Mouse (Mus musculus) heart, embryonic 10.5 days (tissue): ENCODE measurements at regions not wholly inside any gene's neighbourhood (a gene's known extent, or its start where the extent isn't known, plus 50 kb on each side); places are given as distances from the start of the nearest gene placed in this dataset.

Experiments used
- DNase-seq: peaks from one replicate; pipeline ENCODE4 v3.0.0-alpha.2; 2017; ENCODE audit warnings: low spot score
- H3K27ac ChIP-seq: fragments of 300-500 bp; sonication (generic); 2 replicates; pipeline ENCODE4 v1.5.1; 2016; ENCODE audit warnings: mild to moderate bottlenecking
- H3K27me3 ChIP-seq: fragments of 300-500 bp; sonication (generic); 2 replicates; pipeline ENCODE4 v1.6.1; 2016; ENCODE audit warnings: mild to moderate bottlenecking; ENCODE audit not compliant: poor library complexity, insufficient read depth, severe bottlenecking
- H3K36me3 ChIP-seq: fragments of 300-500 bp; sonication (generic); 2 replicates; pipeline ENCODE4 v1.6.1; 2016; ENCODE audit warnings: mild to moderate bottlenecking, moderate library complexity
- H3K4me1 ChIP-seq: fragments of 300-500 bp; sonication (generic); 2 replicates; pipeline ENCODE4 v1.6.1; 2016; ENCODE audit warnings: mild to moderate bottlenecking
- H3K4me3 ChIP-seq: fragments of 300-500 bp; sonication (generic); 2 replicates; pipeline ENCODE4 v1.5.1; 2016; ENCODE audit warnings: mild to moderate bottlenecking, moderate library complexity
- H3K9me3 ChIP-seq: fragments of 300-500 bp; sonication (generic); 2 replicates; pipeline ENCODE4 v1.6.1; 2016; ENCODE audit warnings: mild to moderate bottlenecking, moderate library complexity
- WGBS: fragments of 180-500 bp; shearing (Covaris S2); methylation state at CpG from one replicate; pipeline ENCODE4 v1.1.7; 2016; 5-methylcytosine and 5-hydroxymethylcytosine counted together

DNA sequence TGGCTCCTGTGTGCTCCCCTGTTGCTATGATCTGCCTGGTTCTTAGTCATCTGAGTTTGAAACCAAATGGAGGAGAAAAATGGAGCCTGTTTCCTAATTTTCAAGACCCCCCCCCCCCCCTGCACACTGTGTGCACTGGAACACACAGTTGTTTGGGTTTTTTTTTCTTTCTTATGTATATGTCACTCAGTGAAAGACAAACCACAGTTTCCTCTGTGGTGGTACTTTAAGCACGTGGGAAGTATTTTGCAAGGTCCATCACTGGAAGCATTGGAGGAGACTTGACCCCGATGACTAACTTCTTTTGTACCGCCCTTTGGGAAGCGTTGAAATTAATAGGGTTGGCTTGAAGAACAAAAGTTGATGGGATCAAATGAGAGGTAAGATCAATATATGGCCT is 211.5 kb upstream of the Tas2r119 start:
- no peak for DNase-seq
- Histone ChIP-seq H3K9me3 (no peaks in the 10 kb centered on the region), H3K36me3 (no peaks in the 10 kb centered on the region), H3K4me1 (no peaks in the 10 kb centered on the region), H3K27me3 (no peaks in the 10 kb centered on the region), H3K27ac (no peak overlapping the region), H3K4me3 (no peak overlapping the region)
- WGBS, result 87% methylated on average over 4 of the region's 4 CpGs

DNA sequence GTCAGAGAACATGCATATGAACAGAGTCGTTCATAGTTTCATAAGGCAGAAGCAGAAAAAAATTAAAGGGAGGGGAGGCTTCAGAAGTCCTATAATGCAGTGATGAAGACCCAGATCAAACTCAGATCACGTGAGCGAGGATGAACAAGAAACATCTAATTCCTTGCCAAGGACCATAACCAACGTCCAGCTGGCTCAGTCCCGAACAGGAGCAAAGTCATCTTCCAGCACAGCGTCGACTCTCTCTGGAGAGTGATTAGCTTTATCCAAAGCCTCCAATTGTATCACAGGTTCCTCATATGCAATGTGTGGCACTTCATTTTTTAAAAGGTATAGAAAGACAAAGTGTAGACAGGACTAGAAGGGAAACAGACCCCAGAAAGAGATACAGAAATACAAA is 204.2 kb upstream of the Tas2r119 start:
- 89% methylated on average over 7 of the region's 7 CpGs for WGBS
- no peak for DNase-seq
- Histone ChIP-seq H3K27ac (no peak overlapping the region), H3K4me3 (no peak overlapping the region), H3K27me3 (no peaks in the 10 kb centered on the region), H3K9me3 (no peaks in the 10 kb centered on the region), H3K4me1 (no peaks in the 10 kb centered on the region), H3K36me3 (no peaks in the 10 kb centered on the region)

DNA sequence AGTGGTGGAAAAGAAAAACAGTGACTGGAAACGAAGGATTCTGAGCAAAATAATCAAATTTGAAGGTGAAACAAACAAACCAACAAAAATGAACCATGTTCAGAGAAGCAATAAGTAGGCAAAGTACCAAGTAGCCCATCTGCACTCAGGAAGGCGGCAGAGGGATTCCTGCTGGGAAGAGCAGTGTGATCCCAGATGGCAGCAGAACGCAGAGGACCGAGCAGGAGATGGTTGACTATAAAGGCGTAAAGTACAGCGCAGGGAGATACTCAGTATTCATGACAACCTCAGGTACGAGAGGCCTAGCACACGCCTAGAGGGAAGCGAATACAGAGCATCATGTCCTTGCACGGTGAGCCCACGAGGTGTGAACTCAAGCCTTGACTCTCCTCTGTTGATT is 203.2 kb upstream of the Tas2r119 start:
- no peak for DNase-seq
- Histone ChIP-seq H3K4me3 (no peak overlapping the region), H3K36me3 (no peaks in the 10 kb centered on the region), H3K27ac (no peak overlapping the region), H3K27me3 (no peaks in the 10 kb centered on the region), H3K4me1 (no peaks in the 10 kb centered on the region), H3K9me3 (no peaks in the 10 kb centered on the region)
- 87% methylated on average over 11 of the region's 11 CpGs for WGBS

DNA sequence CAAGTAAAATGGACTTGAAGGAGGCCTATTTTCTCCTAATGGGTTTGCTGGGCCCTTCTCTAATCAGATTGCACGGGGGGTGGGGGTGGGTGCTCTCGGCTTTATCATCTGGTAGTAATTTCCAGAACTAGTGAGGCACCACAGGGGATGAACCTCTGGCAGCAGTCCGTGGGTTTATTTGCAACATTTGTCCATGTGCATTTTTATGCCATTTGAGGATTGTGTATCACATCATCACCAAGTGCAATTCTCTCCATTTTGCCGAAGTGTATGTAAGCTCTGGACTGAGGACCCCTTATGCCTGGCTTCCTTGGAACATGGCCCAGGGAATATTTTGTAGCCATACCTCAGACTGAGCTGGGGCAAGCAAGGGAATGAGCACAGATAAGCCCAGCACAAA is 200.6 kb upstream of the Tas2r119 start:
- DNase-seq, result no peak
- Histone ChIP-seq H3K36me3 (no peaks in the 10 kb centered on the region), H3K27me3 (no peaks in the 10 kb centered on the region), H3K4me3 (no peak overlapping the region), H3K27ac (no peak overlapping the region), H3K4me1 (no peaks in the 10 kb centered on the region), H3K9me3 (no peaks in the 10 kb centered on the region)
- 49% methylated on average over 4 of the region's 4 CpGs for WGBS

DNA sequence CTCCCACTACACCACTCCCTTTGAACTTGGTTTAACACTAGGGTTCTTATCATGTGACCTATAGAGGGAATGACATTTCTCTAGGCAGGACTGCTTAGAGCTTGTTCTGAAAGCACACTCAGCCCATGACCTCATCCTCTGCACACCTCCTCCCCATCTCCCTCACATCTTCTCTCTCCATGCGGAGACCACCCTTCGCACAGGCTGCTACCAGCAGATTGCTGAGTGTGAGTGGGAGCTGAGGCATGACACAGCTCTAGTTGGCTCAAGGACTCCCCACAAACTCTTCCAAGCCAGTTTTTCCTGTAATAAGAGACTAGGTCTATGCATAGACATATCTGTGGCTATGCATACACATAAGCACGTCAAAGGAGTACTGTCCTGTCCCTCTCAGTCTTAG is 199.5 kb upstream of the Tas2r119 start:
- Histone ChIP-seq H3K27ac (no peak overlapping the region), H3K36me3 (no peaks in the 10 kb centered on the region), H3K4me1 (no peaks in the 10 kb centered on the region), H3K27me3 (no peaks in the 10 kb centered on the region), H3K9me3 (no peaks in the 10 kb centered on the region), H3K4me3 (no peak overlapping the region)
- no peak for DNase-seq
- 77% methylated on average over 3 of the region's 3 CpGs for WGBS

DNA sequence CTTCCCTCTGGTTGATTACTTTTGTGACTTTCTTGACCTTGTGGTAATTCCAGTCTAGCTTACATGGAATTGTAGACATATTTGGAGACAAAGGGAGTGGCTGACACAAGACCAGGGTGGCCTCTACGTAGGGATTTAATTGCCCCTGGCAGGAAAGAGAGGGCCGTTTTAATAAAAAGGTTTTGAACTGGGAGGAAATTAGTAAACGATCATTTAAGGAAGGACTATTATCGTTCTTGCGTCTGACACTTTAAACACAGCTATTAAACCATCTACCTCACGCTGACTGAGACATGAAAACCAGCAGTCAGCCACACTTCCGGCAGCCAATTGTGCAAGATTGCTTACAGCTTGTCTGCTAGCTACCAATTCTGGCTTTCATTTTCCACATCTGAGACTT is 197.1 kb upstream of the Tas2r119 start:
- no peaks in the 10 kb centered on the region for H3K9me3 ChIP-seq
- no peak overlapping the region for H3K4me3 ChIP-seq
- 78% methylated on average over 7 of the region's 7 CpGs for WGBS
- H3K36me3 ChIP-seq, result no peaks in the 10 kb centered on the region
- DNase-seq, result peak; percentile 3
- no peaks in the 10 kb centered on the region for H3K27me3 ChIP-seq
- H3K27ac ChIP-seq, result no peak overlapping the region
- H3K4me1 ChIP-seq, result no peaks in the 10 kb centered on the region

DNA sequence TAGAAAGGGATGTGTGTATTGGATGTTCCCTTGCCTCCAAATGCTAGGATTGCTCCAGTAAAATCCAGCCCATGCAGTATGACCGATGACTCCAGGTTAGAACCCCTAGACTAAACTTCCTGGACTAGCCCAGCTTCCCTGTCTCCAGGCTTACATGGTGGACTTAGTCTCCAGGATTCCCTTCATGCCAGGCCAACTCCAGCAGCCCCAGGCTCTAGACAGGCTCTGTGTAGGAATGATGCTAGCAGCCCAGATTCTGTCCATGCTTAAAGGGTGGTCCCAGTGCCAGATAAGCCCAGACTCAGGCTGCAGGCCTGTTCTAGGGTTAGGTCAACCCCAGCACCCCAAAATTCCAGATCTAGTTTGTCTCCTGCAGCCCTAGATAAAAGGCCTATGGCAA is 196.3 kb upstream of the Tas2r119 start:
- no peak overlapping the region for H3K27ac ChIP-seq
- no peaks in the 10 kb centered on the region for H3K9me3 ChIP-seq
- H3K27me3 ChIP-seq, result no peaks in the 10 kb centered on the region
- 79% methylated on average over 1 of the region's 1 CpGs for WGBS
- DNase-seq, result peak; percentile 73
- H3K4me1 ChIP-seq, result no peaks in the 10 kb centered on the region
- H3K4me3 ChIP-seq, result no peak overlapping the region
- no peaks in the 10 kb centered on the region for H3K36me3 ChIP-seq

DNA sequence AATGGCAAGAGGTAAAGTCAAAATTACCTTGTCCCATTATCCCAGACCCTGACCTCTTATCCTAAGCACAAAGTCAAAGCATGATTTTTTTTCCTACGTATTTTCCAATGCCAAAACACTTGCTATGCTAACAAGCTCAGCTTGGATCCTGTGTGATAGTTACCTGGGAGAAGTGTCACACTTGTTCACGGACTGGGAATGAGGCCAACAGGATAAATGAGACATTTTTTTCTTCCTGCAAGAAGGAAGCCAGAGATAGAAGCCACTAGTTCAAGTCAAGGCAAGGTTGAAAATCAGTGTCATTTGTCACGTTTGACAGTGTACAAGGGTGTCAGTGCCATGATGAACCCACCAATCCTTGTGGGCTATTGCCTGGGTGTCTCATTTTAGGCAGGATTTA is 189.8 kb upstream of the Tas2r119 start:
- H3K4me3 ChIP-seq, result no peak overlapping the region
- H3K36me3 ChIP-seq, result no peaks in the 10 kb centered on the region
- no peaks in the 10 kb centered on the region for H3K27me3 ChIP-seq
- no peak overlapping the region for H3K27ac ChIP-seq
- DNase-seq, result no peak
- H3K4me1 ChIP-seq, result no peaks in the 10 kb centered on the region
- H3K9me3 ChIP-seq, result no peaks in the 10 kb centered on the region
- WGBS, result 67% methylated on average over 3 of the region's 3 CpGs

DNA sequence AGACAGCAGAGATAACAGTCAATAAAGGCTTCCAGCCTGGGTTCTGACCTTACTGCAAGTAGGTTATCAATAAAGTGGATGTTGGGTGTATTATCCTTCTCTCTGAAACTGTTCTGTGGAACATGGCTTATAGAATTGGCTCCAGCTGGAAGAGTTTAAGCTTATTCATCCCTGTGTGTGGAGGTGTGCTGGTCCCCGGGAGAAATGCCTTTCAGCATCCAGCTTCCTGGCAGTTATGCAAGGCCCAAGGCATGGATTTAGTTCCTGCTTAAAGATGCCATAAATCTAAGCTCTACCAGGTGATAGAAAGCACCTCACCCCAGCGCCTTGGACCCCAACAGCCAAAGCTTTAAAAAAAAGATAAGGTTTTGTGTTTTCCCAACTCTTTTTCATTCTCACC is 188.0 kb upstream of the Tas2r119 start:
- Histone ChIP-seq H3K36me3 (no peaks in the 10 kb centered on the region), H3K27me3 (no peaks in the 10 kb centered on the region), H3K9me3 (no peaks in the 10 kb centered on the region), H3K27ac (no peak overlapping the region), H3K4me3 (no peak overlapping the region), H3K4me1 (no peaks in the 10 kb centered on the region)
- peak; percentile 9 for DNase-seq
- 75% methylated on average over 2 of the region's 2 CpGs for WGBS

DNA sequence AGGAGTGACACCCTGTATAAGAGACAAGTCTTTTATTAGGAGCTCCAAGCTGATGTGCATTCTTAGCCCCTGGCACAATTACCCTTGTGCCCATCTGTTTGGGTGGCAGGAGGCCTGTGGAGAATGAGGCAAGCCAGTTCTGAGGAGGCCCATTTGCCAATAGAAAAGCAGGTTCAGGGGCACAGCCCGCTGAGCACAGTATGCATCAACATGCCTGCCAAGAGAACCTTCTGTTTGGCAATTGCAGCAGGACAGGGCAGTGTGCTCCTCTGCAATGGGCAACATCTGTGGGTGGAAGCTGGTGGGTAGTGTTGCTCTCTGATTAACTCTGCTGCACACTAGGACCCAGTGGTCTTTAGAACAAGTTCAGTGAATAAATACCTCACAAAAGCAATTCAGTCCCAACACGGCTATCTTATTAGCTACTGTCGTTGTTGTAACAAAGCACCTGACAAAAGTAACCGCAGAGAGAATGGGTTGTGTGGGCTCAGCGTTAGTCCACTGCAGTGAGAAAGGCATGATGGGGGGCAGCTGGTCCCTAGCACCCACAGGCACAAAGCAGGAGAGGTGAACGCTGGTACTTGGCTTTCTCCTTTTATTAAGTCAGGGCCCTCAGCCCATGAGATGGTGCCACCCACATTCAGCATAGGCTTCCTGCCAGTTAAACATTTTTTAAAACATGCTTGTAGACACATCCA is 187.3 kb upstream of the Tas2r119 start:
- DNase-seq, result peak; percentile 33
- no peaks in the 10 kb centered on the region for H3K4me1 ChIP-seq
- no peaks in the 10 kb centered on the region for H3K27me3 ChIP-seq
- H3K9me3 ChIP-seq, result no peaks in the 10 kb centered on the region
- no peak overlapping the region for H3K4me3 ChIP-seq
- H3K27ac ChIP-seq, result no peak overlapping the region
- 84% methylated on average over 6 of the region's 6 CpGs for WGBS
- no peaks in the 10 kb centered on the region for H3K36me3 ChIP-seq

DNA sequence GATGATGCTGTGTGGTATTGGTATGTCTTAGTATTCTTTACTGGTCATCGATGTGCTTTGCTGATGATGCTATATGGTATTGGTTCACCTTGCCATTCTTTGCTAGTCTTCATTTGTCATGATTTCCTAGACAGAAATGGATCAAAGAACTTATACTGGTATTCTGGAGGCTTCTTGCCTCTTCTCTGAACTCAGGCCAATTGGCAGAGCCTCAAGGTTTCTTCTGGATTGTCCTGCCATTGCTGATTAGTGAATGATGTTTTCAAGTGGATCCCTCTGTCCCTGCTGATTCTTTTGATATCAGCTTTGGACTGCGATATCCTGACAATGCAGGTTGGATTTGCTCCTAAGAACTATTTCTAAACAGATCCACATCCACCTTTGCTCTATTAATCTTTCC is 179.1 kb upstream of the Tas2r119 start:
- Histone ChIP-seq H3K4me3 (no peak overlapping the region), H3K4me1 (no peaks in the 10 kb centered on the region), H3K27ac (no peak overlapping the region), H3K27me3 (no peaks in the 10 kb centered on the region), H3K36me3 (no peaks in the 10 kb centered on the region), H3K9me3 (no peaks in the 10 kb centered on the region)
- peak; percentile 9 for DNase-seq
- WGBS, result 87% methylated on average over 2 of the region's 2 CpGs

DNA sequence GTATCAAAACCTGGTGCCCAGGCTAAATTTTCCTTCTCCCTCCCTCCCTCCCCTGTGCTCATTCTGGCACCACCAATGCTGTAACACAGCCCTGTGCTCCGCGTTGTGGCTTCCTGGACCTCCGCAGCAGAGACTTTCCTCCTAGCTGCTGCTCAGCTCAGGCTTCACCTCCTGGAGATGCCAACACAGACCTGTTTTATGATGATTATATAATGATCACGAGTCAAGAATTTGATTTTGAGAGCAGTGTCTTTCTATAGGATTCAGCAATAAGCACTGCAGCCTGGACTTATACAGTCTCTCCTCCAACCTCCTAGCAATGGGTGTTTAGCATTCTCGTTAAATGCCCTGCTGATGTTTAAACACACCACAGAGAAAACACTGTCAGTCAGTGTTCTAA is 177.5 kb upstream of the Tas2r119 start:
- no peaks in the 10 kb centered on the region for H3K36me3 ChIP-seq
- no peak overlapping the region for H3K4me3 ChIP-seq
- WGBS, result 79% methylated on average over 5 of the region's 5 CpGs
- H3K4me1 ChIP-seq, result no peaks in the 10 kb centered on the region
- H3K27ac ChIP-seq, result no peak overlapping the region
- no peaks in the 10 kb centered on the region for H3K9me3 ChIP-seq
- peak; percentile 9 for DNase-seq
- H3K27me3 ChIP-seq, result no peaks in the 10 kb centered on the region

DNA sequence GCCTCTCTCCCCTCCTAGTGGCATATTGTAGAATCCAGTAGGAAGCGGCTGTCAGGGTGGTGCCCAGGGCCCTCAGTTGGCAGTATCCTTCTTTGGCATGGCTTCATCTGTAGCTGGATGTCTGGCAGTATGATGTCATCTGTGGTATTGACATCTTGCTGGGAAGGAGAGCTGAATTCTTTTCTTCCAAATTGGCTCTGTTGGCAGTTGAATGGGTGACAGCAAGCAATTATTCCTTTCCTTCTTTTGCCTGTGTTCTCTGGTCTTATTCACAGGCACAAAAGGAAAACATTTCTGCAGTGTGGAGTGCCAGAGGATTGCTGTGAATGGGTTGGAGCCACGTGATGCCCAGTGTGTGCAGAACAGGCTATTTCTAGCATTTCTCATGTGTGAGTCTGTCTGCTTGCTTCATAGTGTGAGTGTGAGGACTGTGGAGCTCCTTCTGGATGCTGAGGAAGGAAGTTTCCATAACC is 174.1 kb upstream of the Tas2r119 start:
- no peak overlapping the region for H3K27ac ChIP-seq
- H3K9me3 ChIP-seq, result no peaks in the 10 kb centered on the region
- no peaks in the 10 kb centered on the region for H3K27me3 ChIP-seq
- DNase-seq, result no peak
- no peak overlapping the region for H3K4me3 ChIP-seq
- H3K36me3 ChIP-seq, result no peaks in the 10 kb centered on the region
- no peaks in the 10 kb centered on the region for H3K4me1 ChIP-seq
- 63% methylated on average over 2 of the region's 2 CpGs for WGBS

DNA sequence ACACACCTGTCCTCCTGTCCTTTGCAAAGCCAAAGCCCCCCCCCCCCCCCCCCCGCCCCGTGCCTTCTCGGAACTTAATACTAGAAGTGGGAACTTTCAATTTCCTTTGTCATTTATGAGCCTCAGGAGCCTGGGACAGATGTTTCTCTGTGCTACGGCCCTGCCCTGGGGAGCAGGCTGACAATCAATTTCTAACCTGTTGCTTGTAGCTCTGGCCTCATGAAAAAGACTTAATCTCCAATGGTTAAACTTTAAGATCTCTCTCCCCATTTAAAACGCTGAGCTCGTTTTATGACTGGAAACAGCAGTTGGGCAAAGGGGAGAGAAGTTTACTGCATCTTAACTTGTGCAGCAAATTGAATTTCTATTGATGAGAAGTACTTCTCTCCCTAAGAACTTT is 173.6 kb upstream of the Tas2r119 start:
- no peaks in the 10 kb centered on the region for H3K4me1 ChIP-seq
- no peak overlapping the region for H3K4me3 ChIP-seq
- DNase-seq, result no peak
- H3K36me3 ChIP-seq, result no peaks in the 10 kb centered on the region
- H3K27me3 ChIP-seq, result no peaks in the 10 kb centered on the region
- H3K9me3 ChIP-seq, result no peaks in the 10 kb centered on the region
- H3K27ac ChIP-seq, result no peak overlapping the region
- WGBS, result 50% methylated on average over 6 of the region's 6 CpGs
